Mouse (Mus musculus) intestine, postnatal 0 days (tissue): ENCODE data around the gene Polh. TPM values are rescaled to one million over a fixed set of nuclear protein-coding genes. Genes with fewer than 3 reads are reported as not detected.

ENCODE experiments used
- ATAC-seq: fragments of 200-750 bp; cut with Nextera tagmentation; 2 replicates; pipeline ENCODE4 v1.8.0; 2017; ENCODE audit warnings: mild to moderate bottlenecking, moderate TSS enrichment, moderate library complexity
- H3K27ac ChIP-seq: fragments of 300-500 bp; sonication (generic); 2 replicates; pipeline ENCODE4 v1.5.1; 2014; ENCODE audit warnings: mild to moderate bottlenecking, low read depth, low read length, moderate library complexity
- H3K27me3 ChIP-seq: fragments of 300-500 bp; sonication (generic); replicated peaks from 2 replicates; pipeline ENCODE4 v1.6.1; 2014; ENCODE audit warnings: low read length, mixed read lengths; ENCODE audit not compliant: control insufficient read depth, insufficient read depth
- H3K36me3 ChIP-seq: fragments of 300-500 bp; sonication (generic); 2 replicates; pipeline ENCODE4 v1.6.1; 2014; ENCODE audit warnings: mild to moderate bottlenecking, moderate library complexity; ENCODE audit not compliant: control insufficient read depth, insufficient read depth
- H3K4me1 ChIP-seq: fragments of 300-500 bp; sonication (generic); replicated peaks from 2 replicates; pipeline ENCODE4 v1.6.1; 2014; ENCODE audit warnings: antibody characterized with exemption, low read length, mixed read lengths; ENCODE audit not compliant: control insufficient read depth, insufficient read depth
- H3K4me2 ChIP-seq: fragments of 300-500 bp; sonication (generic); replicated peaks from 2 replicates; pipeline ENCODE4 v1.6.1; 2014; ENCODE audit warnings: low read depth, mild to moderate bottlenecking, moderate library complexity
- H3K4me3 ChIP-seq: fragments of 300-500 bp; sonication (generic); 2 replicates; pipeline ENCODE4 v1.5.1; 2014; ENCODE audit warnings: low read depth, low read length
- H3K9ac ChIP-seq: fragments of 300-500 bp; sonication (generic); 2 replicates; pipeline ENCODE4 v1.6.1; 2014; ENCODE audit warnings: mild to moderate bottlenecking, low read depth, low read length
- H3K9me3 ChIP-seq: fragments of 300-500 bp; sonication (generic); 2 replicates; pipeline ENCODE4 v1.6.1; 2016; ENCODE audit warnings: mixed run types; ENCODE audit not compliant: control insufficient read depth
- CTCF ChIP-seq: sonication (generic); IDR thresholded peaks from 2 replicates; pipeline ENCODE4 v1.5.1; 2016; ENCODE audit warnings: low read depth, mild to moderate bottlenecking, control low read depth, antibody characterized with exemption, moderate library complexity
- WGBS: fragments of 180-500 bp; shearing (Covaris S2); extraction: QIAGEN DNeasy Blood & Tissue Kit; methylation state at CpG from one replicate; pipeline ENCODE4 v1.1.7; 2014; 5-methylcytosine and 5-hydroxymethylcytosine counted together
- polyA plus RNA-seq: library from polyadenylated mRNA; unstranded; fragments of >200 nt; fragmentation: Nextera tagmentation; extraction: Ambion mirVana; gene quantifications from 2 replicates; pipeline ENCODE4 v1.2.1, GENCODE M21; 2015

Polh gene
- polyA plus RNA-seq, 1 experiment from 2014 or later: 4.7 TPM

DNA sequence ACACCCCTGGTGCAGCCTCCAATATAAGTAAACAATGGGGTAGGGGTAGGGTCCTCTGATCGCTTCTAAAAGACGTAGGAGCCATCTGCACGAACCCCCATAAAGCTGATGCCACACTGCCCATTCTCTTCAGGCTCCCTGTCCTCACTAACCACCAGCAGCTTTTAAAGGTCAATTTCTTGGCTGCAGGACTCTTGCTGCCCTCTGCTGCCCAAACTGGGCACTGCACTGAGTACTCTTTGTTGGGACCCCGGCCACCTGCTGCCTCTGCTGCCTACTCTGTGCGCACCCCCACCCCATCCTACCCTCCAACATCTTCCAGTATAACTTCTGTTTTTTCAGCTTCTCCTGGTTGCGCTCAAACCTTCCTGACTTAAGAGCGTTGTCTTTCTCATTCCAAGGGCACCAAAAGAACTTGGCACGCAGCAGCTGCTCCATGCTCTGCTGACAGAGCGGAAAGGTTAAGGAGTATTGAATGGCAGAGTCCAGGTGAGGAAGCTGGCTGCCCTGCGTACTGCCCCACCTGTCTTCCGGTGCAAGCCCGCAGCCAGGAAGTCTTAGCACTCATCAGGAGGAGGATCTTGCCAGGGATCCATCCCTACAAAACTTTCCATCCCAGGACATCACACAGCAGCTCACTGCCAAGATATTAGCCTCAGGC lies 70.3 kb downstream of the Polh start:
- no peak overlapping the region for H3K9ac ChIP-seq
- H3K27ac ChIP-seq: no peak overlapping the region
- WGBS: 16% methylated on average over 12 of the region's 12 CpGs

DNA sequence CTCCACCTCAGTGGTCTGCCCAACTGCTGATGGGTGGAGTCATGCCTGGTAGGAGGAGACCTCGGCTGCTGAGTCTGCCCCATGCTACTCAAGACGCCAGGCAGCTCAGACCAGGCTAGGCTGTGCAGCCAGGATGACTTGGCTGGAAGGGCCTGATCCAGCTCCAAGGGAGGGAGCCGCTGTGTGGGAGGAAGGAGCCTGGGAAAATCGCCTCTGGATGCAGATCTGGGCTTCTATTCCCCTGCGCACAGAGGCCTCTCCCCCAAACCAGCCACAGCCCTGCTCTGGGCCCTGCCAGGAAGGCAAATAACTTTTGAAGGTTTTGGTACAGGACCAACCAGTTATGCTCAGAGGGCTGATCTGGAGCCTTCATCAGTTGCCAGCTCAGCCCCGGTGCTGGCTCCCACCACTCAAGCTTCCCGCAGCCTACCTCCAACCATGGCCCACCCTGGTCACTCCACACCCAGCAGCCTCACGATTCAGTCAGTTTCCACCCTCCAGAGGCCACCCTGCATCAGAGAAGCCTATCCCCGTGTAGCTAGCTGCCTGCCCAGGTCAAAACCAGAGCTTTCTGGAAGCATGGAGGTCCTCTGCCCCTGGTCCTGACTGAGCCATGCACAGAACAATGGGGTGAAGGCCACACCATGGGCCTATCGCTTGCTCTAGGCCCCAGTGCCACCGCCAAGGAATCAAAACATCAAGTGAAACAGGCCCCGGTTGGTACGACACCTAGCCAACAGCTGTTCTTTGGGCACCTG lies 72.5 kb downstream of the Polh start:
- Histone ChIP-seq H3K9me3 (no peaks in the 10 kb centered on the region), H3K4me1 (no peaks in the 10 kb centered on the region), H3K9ac (no peak overlapping the region), H3K4me2 (no peak overlapping the region), H3K27ac (no peak overlapping the region), H3K27me3 (no peaks in the 10 kb centered on the region), H3K4me3 (no peak overlapping the region), H3K36me3 (peaks cover 39% of the 10 kb centered on the region)
- ATAC-seq: 0 out of 2 replicates have a peak, but pooled peaks have one; percentile 12
- 77% methylated on average over 13 of the region's 13 CpGs for WGBS
- no peak for TF ChIP-seq CTCF

More for the DNA sequence above, 70.3 kb downstream of the Polh start:
- peak; percentile 94 for TF ChIP-seq CTCF
- Histone ChIP-seq H3K9me3 (no peaks in the 10 kb centered on the region), H3K4me1 (no peaks in the 10 kb centered on the region), H3K4me3 (no peak overlapping the region), H3K36me3 (peaks cover 16% of the 10 kb centered on the region), H3K27me3 (no peaks in the 10 kb centered on the region), H3K4me2 (no peak overlapping the region)
- peak; percentile 17; the same call in 1 of the 2 replicates for ATAC-seq

DNA sequence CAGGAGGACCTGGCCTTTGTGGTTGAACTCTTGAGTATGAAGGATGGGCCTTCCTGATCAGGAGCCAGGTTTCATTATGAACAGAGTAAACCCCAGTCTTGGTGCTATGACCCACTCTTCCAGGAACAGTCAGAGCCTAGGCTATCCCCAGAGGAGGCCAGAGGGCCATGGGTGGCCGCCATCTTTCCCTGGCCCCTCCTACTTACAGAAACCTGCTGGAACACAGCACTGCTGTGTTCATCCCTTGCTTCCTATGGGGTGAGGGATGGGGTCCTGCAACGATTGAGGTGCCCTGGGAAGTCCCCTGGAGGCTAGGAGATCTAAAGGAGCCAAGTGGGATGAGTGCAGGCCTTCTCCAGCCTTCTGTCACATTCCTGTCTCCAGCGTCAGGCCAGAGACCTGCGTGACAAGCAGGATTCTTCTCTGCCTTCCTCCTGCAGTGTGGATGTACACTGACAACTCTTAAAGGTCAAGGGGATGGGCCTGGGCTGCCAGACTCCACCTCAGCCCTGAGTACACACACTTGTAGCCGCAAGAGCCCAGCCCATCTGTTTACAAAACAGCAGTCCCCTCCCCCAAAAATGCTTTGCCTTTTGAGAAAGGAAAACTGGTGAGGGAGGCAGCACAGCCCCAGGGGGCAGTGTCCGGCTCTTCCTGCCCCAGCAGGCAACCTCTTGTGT lies 74.5 kb downstream of the Polh start:
- no peaks in the 10 kb centered on the region for H3K27me3 ChIP-seq
- H3K4me2 ChIP-seq: no peak overlapping the region
- no peak for TF ChIP-seq CTCF
- H3K36me3 ChIP-seq: peaks cover 57% of the 10 kb centered on the region
- no peak overlapping the region for H3K4me3 ChIP-seq
- WGBS: 71% methylated on average over 6 of the region's 6 CpGs
- no peaks in the 10 kb centered on the region for H3K4me1 ChIP-seq
- H3K9me3 ChIP-seq: no peaks in the 10 kb centered on the region
- H3K27ac ChIP-seq: no peak overlapping the region
- ATAC-seq: no peak
- H3K9ac ChIP-seq: no peak overlapping the region

DNA sequence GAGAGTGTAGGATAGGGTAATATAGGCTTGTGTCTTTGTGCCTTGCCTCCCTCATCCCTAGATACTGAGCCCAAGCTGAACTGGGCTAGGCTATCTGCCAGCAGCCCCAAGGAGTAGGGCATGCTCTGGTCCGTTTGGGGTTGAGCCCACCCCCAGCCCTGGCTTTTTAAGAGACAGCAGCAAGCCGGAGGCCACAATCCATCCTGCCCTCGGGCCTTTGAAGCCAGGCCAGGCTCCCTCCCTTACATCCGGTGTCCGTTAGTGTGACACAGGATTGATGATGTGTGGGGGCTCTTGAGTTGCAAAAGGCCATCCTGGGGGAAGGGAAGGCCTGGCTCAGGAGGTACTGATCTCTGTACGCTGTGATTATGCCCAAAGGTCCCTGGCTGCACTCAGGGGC lies 75.8 kb downstream of the Polh start:
- no peak overlapping the region for H3K9ac ChIP-seq
- H3K4me1 ChIP-seq: no peaks in the 10 kb centered on the region
- no peak overlapping the region for H3K27ac ChIP-seq
- H3K9me3 ChIP-seq: no peaks in the 10 kb centered on the region
- no peaks in the 10 kb centered on the region for H3K27me3 ChIP-seq
- H3K4me3 ChIP-seq: no peak overlapping the region
- H3K36me3 ChIP-seq: peaks cover 65% of the 10 kb centered on the region
- WGBS: 79% methylated on average over 6 of the region's 6 CpGs
- TF ChIP-seq CTCF: no peak
- H3K4me2 ChIP-seq: no peak overlapping the region
- no peak for ATAC-seq

DNA sequence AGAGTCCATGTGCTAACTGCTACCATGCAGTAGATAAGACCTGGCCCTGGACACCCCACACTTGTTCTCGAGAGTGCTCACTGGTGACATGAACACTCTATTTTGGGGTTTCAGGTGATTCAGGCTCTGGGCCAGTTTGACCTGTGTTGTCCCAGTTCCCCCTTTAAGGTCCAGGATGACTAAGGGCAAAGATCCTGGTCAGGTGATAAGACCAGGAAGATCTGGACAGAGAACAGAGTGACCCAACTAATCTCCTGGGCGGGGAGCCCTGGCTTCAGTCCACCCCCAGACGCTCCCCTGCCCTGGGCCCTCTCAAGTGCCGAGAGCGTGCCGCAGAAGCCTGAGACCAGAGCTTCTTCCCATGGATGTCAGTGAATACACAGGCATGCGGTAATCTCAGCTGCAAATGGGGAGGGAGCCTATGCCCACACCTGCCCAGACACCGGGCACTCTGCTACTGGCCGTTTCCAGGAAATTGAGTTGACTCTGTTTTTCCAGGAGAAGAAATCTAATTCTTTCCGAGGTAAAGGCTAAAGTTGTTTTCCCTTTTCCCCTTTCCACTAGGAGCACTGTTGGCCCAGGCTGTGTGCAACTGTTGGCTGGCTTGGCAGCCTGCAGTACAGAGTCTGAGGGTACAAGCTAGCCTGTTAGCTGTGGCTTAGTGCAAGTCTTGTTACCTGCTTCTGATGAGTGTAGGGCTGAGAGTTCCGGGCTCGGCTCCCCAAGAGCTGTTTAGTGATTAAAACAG lies 78.3 kb downstream of the Polh start:
- H3K4me1 ChIP-seq: no peaks in the 10 kb centered on the region
- H3K27me3 ChIP-seq: no peaks in the 10 kb centered on the region
- H3K9me3 ChIP-seq: no peaks in the 10 kb centered on the region
- ATAC-seq: peak; percentile 33; the same call in 1 of the 2 replicates
- H3K27ac ChIP-seq: no peak overlapping the region
- no peak for TF ChIP-seq CTCF
- no peak overlapping the region for H3K9ac ChIP-seq
- H3K4me2 ChIP-seq: no peak overlapping the region
- peaks cover 76% of the 10 kb centered on the region for H3K36me3 ChIP-seq
- H3K4me3 ChIP-seq: no peak overlapping the region
- whole genome bisulfite sequencing: 86% methylated on average over 12 of the region's 12 CpGs
